Mouse (Mus musculus) megakaryocyte, embryonic 14.5 days (primary cell): ENCODE measurements around the gene Zranb3.

ENCODE experiments used
- FLI1 ChIP-seq: IDR thresholded peaks from 2 replicates; pipeline ENCODE4 v1.6.1; 2012; ENCODE audit warnings: low read length, inconsistent platforms, mixed read lengths
- GATA1 ChIP-seq: IDR thresholded peaks from 3 replicates; pipeline ENCODE4 v1.6.1; 2012; ENCODE audit warnings: mixed read lengths, low read length, inconsistent platforms, borderline replicate concordance

- TF ChIP-seq FLI1 (no peak), GATA1 (no peak)
Measured at GRCm38 (mm10) chr1:128060655-128061344, 42.0 kb downstream of the Zranb3 start.
